Mouse (Mus musculus): ENCODE results near the gene Arhgap15.

The Arhgap15 gene

GRCm38 (mm10) chr2:44184476-44184875 lies 435.9 kb downstream of the Arhgap15 start:
- no peak for DNase-seq (ENCODE audit: low spot score in 2 of 2)

GRCm38 (mm10) chr2:44190749-44191148 lies 442.1 kb downstream of the Arhgap15 start:
- no peak for DNase-seq (ENCODE audit: low spot score in 2 of 2)

GRCm38 (mm10) chr2:44192058-44192457 lies 443.4 kb downstream of the Arhgap15 start:
- DNase-seq (ENCODE audit: low spot score in 2 of 2) = no peak

GRCm38 (mm10) chr2:44215506-44215905 lies 466.9 kb downstream of the Arhgap15 start:
- DNase-seq (ENCODE audit: low spot score in 2 of 2) = no peak

GRCm38 (mm10) chr2:44217811-44218210 lies 469.2 kb downstream of the Arhgap15 start:
- DNase-seq (ENCODE audit: low spot score in 2 of 2) = no peak

GRCm38 (mm10) chr2:44218317-44218716 lies 469.7 kb downstream of the Arhgap15 start:
- DNase-seq (ENCODE audit: low spot score in 2 of 2) = no peak

GRCm38 (mm10) chr2:44221686-44222085 lies 473.1 kb downstream of the Arhgap15 start:
- no peak for DNase-seq (ENCODE audit: low spot score in 2 of 2)

GRCm38 (mm10) chr2:44222176-44222753 lies 473.6 kb downstream of the Arhgap15 start:
- no peak for DNase-seq (ENCODE audit: low spot score in 2 of 2)

GRCm38 (mm10) chr2:44234856-44235255 lies 486.2 kb downstream of the Arhgap15 start:
- no peak for DNase-seq (ENCODE audit: low spot score in 2 of 2)

GRCm38 (mm10) chr2:44241657-44242454 lies 493.2 kb downstream of the Arhgap15 start:
- no peak for DNase-seq (ENCODE audit: low spot score in 2 of 2)

- no peak for DNase-seq (ENCODE audit: low spot score in 2 of 2)
Observed at GRCm38 (mm10) chr2:44242628-44243255, 494.1 kb downstream of the Arhgap15 start.

GRCm38 (mm10) chr2:44255343-44255742 lies 506.7 kb downstream of the Arhgap15 start:
- DNase-seq (ENCODE audit: low spot score in 2 of 2) = no peak

- DNase-seq (ENCODE audit: low spot score in 2 of 2) = no peak
Observed at GRCm38 (mm10) chr2:44257946-44258345, 509.3 kb downstream of the Arhgap15 start.

- no peak for DNase-seq (ENCODE audit: low spot score in 2 of 2)
Observed at GRCm38 (mm10) chr2:44271455-44272346, 523.1 kb downstream of the Arhgap15 start.

GRCm38 (mm10) chr2:44272606-44273005 lies 524.0 kb downstream of the Arhgap15 start:
- no peak for DNase-seq (ENCODE audit: low spot score in 2 of 2)

GRCm38 (mm10) chr2:44274425-44274824 lies 525.8 kb downstream of the Arhgap15 start:
- no peak for DNase-seq (ENCODE audit: low spot score in 2 of 2)

- no peak for DNase-seq (ENCODE audit: low spot score in 2 of 2)
Observed at GRCm38 (mm10) chr2:44286181-44286719, 537.6 kb downstream of the Arhgap15 start.

GRCm38 (mm10) chr2:44299156-44299555 lies 550.5 kb downstream of the Arhgap15 start:
- no peak for DNase-seq (ENCODE audit: low spot score in 2 of 2)

GRCm38 (mm10) chr2:44299909-44300308 lies 551.3 kb downstream of the Arhgap15 start:
- no peak for DNase-seq (ENCODE audit: low spot score in 2 of 2)

- DNase-seq (ENCODE audit: low spot score in 2 of 2) = no peak
Observed at GRCm38 (mm10) chr2:44300466-44300865, 551.8 kb downstream of the Arhgap15 start.

- no peak for DNase-seq (ENCODE audit: low spot score in 2 of 2)
Observed at GRCm38 (mm10) chr2:44304261-44304970, 555.8 kb downstream of the Arhgap15 start.
